Mouse (Mus musculus): ENCODE results near the gene Gng12.

DNA sequence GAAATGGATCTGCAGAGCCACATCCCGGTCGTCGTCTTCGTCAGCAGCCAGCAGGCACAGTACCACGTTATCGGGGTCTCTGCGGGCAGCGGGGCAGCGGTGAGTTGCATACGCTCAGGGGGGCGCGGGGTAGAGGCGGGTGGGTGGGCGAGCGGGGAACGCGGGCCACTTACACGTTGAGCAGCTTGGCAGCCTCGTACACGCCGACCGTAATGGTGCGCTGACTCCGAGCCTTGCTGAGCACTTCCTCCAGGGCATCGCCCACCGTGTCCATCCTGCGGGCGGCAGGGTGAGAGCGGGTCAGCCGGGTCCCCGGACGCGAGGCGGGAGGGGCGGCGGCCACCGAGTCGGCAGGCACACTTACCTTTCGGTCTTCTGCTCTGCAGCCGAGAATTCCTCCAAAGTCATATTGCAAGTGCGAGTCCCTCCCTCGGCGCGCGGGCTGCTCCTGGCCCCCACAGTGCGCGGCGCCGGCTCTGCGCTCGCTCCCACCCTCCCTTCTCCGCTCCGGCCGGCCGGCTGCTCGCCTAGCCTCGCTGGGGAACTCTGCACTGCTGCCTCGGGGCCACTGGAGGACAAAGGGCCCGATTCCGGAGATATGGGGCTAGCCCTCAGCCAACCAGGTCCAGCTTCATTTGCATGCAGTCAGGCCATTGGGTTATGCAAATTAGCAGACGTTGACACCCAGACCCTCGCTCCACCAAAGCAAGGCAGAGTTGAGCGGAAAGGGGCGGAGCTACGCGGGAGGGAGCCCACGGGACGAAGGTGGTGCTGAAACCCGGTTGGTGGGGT is 140.8 kb downstream of the Gng12 start, which contains the start of gene Gadd45a:
- TF ChIP-seq HCFC1 (IDR thresholded peaks at IDR 0.05; ENCODE audit: borderline replicate concordance, insufficient read depth, low read length) (peak; percentile 48; the same call in 1 of the 2 replicates), CHD2 (IDR thresholded peaks at IDR 0.05; ENCODE audit: low read depth, low read length) (no peak), MAFK (IDR thresholded peaks at IDR 0.05; ENCODE audit: insufficient read depth, low read depth, low read length) (no peak), ZNF384 (IDR thresholded peaks at IDR 0.05; ENCODE audit: low read depth, low read length) (no peak), ZC3H11A (IDR thresholded peaks at IDR 0.05; ENCODE audit: borderline replicate concordance, low read depth, low read length) (0 out of 2 replicates have a peak, but pooled peaks have one; percentile 1)

Measured in ES-E14 (cell line).